Mouse (Mus musculus) G1E (cell line): Measurements from ENCODE around the gene Btnl2. TPM values are rescaled to one million over a fixed set of nuclear protein-coding genes. Genes with fewer than 3 reads are reported as not detected.
A peak's percentile ranks its signal among the peaks of the same experiment; 100 is the strongest.

ENCODE experiments used
- ATAC-seq: 2 replicates; pipeline ENCODE4 v1.8.0; 2016; ENCODE audit warnings: mild to moderate bottlenecking; ENCODE audit not compliant: insufficient number of reproducible peaks, poor library complexity, low FRiP score, severe bottlenecking; ENCODE audit errors: extremely low read depth
- DNase-seq: peaks from one replicate; pipeline ENCODE4 v3.0.0; 2012; ENCODE audit warnings: low spot score
- H3K27me3 ChIP-seq: 2 replicates; pipeline ENCODE4 v1.6.1; 2012; ENCODE audit warnings: mild to moderate bottlenecking, low read length, inconsistent platforms; ENCODE audit not compliant: insufficient read depth
- H3K36me3 ChIP-seq: replicated peaks from 2 replicates; pipeline ENCODE3; 2012; ENCODE audit warnings: mild to moderate bottlenecking, inconsistent platforms
- H3K4me1 ChIP-seq: 2 replicates; pipeline ENCODE4 v1.6.1; 2012; ENCODE audit warnings: low read depth, low read length, inconsistent platforms, mixed read lengths; ENCODE audit not compliant: insufficient read depth
- H3K4me3 ChIP-seq: 2 replicates; pipeline ENCODE4 v1.5.1; 2012; ENCODE audit warnings: low read depth, mild to moderate bottlenecking, inconsistent platforms, low read length, moderate library complexity, mixed read lengths
- H3K9me3 ChIP-seq: replicated peaks from 2 replicates; pipeline ENCODE4 v1.6.1; 2012; ENCODE audit warnings: inconsistent platforms
- CTCF ChIP-seq: IDR thresholded peaks from 2 replicates; pipeline ENCODE4 v1.5.1; 2012; ENCODE audit warnings: low read depth, low read length, inconsistent platforms, mixed read lengths
- GATA1 ChIP-seq: IDR thresholded peaks from 2 replicates; pipeline ENCODE4 v1.6.1; 2012; ENCODE audit warnings: borderline replicate concordance, low read length, inconsistent platforms, mixed read lengths
- GATA2 ChIP-seq: IDR thresholded peaks from 2 replicates; pipeline ENCODE4 v1.6.1; 2012; ENCODE audit warnings: low read depth, low read length, inconsistent platforms, borderline replicate concordance
- POLR2AphosphoS5 ChIP-seq: IDR thresholded peaks from 2 replicates; pipeline ENCODE4 v1.6.1; 2012; ENCODE audit warnings: low read depth, low read length, inconsistent platforms; ENCODE audit not compliant: insufficient replicate concordance
- TAL1 ChIP-seq: conservative IDR thresholded peaks from 2 replicates; pipeline ENCODE4 v1.6.1; 2012; ENCODE audit warnings: low read depth, low read length, inconsistent platforms, mixed read lengths
- polyA plus RNA-seq: library from polyadenylated mRNA; stranded (reverse); fragments of >175 nt; gene quantifications from 2 replicates; pipeline ENCODE4 v1.2.3, GENCODE M21; 2012
- total RNA-seq, 2 experiments: library from RNA; stranded (forward) in 1 of 2; stranded (reverse) in 1 of 2; fragments of 200-1000 nt in 1 of 2; fragments of >200 nt in 1 of 2; fragmentation: Nextera tagmentation in 1 of 2; gene quantifications; 2 replicates each; pipeline ENCODE4 v1.2.3; 2014 to 2017

Btnl2 gene
- total and polyA plus RNA-seq, 3 experiments, result 0.05 TPM; not detected in 2

DNA sequence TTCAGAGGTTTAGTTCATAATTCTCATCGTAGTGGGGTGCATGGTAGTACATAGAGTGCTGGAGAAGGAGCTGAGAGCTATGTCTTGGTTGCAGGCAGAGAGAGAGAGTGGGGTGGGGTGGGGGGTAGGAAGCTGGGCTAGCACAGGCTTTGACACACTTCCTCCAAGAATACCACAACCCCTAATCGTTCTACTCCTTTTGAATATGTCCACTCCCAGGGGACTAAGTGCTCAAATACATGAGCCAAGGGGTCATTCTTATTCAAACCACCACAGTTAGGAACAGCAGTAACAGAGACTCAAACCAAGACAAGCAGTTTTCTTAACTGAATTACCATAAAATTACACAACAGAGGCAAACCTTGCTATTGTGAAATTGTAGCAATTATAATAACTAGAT, 32.0 kb downstream of the Btnl2 start:
- Histone ChIP-seq H3K4me3 (no peak overlapping the region), H3K9me3 (no peaks in the 10 kb centered on the region), H3K27me3 (0 out of 2 replicates have a peak, but pooled peaks cover 5% of the 10 kb centered on the region), H3K4me1 (no peaks in the 10 kb centered on the region), H3K36me3 (no peaks in the 10 kb centered on the region)
- ATAC-seq, result no peak
- TF ChIP-seq TAL1 (no peak), CTCF (no peak), GATA2 (no peak), POLR2AphosphoS5 (no peak), GATA1 (no peak)
- DNase-seq, result no peak

DNA sequence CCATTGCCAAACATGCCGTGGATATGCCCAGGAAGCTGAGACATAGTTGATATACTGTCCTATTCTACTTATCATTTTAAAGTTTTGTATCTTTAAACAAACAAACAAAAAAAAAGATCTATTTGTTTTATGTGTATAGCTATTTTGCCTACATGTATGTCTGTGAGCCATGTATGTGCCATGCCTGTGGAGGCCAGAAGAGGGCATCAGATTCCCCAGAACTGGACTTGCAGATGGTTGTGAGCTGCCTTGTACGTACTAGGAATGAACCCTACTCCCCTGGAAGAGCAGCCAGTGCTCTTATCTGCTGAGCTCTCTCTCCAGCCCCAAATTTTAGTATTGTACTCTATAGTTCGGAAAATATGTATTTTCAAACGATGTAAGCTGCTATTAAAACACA, 33.9 kb downstream of the Btnl2 start:
- Histone ChIP-seq H3K9me3 (no peaks in the 10 kb centered on the region), H3K4me1 (no peaks in the 10 kb centered on the region), H3K4me3 (no peak overlapping the region), H3K27me3 (peaks cover 9% of the 10 kb centered on the region; the same call in 1 of the 2 replicates), H3K36me3 (no peaks in the 10 kb centered on the region)
- 0 out of 2 replicates have a peak, but pooled peaks have one; percentile 11 for TF ChIP-seq CTCF
- TF ChIP-seq GATA2, result no peak
- no peak for TF ChIP-seq POLR2AphosphoS5
- ATAC-seq, result no peak
- no peak for DNase-seq

DNA sequence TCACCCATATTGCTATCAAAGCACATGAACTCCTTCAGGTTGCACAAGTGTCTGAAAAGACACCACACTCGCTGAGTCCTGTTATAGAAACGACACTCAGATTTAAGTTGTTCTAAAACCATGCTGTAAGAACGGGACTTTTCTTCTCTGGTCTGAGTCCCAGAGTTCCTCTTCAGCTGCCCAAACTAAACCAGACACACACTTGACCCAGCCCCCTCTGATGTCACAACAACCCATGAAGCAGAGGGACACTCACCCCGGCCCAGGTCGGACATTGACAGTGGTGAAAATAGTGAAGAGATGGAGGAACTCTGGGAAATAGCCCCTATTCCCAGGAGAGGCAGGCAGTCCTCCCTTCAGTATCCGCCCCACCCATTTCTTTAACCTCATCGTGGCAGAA, 36.9 kb downstream of the Btnl2 start:
- Histone ChIP-seq H3K4me3 (no peak overlapping the region), H3K27me3 (peaks cover 9% of the 10 kb centered on the region; the same call in 1 of the 2 replicates), H3K36me3 (no peaks in the 10 kb centered on the region), H3K4me1 (no peaks in the 10 kb centered on the region), H3K9me3 (no peaks in the 10 kb centered on the region)
- ATAC-seq (no peak), DNase-seq (no peak)
- TF ChIP-seq GATA2, result no peak

DNA sequence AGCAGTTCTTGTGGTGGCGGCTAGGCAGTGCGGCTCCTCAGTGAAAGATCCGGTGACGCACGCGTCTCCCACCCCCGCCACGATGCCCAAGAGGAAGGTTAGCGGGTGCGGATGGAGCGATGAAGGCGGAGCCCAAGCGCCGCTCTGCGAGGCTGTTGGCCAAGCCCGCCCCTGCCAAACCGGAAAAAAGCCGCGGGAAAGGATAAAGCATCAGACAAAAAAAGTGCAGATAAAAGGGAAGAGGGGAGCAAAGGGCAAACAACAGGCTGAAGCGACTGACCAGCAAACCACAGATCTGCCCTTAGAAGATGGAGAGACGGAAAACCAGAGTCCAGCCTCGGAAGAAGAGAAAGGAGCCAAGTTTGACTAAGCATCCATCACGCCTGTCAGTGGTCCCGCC, 37.7 kb downstream of the Btnl2 start:
- Histone ChIP-seq H3K4me1 (no peaks in the 10 kb centered on the region), H3K27me3 (peaks cover 9% of the 10 kb centered on the region; the same call in 1 of the 2 replicates), H3K9me3 (no peaks in the 10 kb centered on the region), H3K4me3 (no peak overlapping the region), H3K36me3 (no peaks in the 10 kb centered on the region)
- no peak for ATAC-seq
- TF ChIP-seq POLR2AphosphoS5 (no peak), TAL1 (no peak), GATA1 (no peak), GATA2 (no peak)
- no peak for DNase-seq

DNA sequence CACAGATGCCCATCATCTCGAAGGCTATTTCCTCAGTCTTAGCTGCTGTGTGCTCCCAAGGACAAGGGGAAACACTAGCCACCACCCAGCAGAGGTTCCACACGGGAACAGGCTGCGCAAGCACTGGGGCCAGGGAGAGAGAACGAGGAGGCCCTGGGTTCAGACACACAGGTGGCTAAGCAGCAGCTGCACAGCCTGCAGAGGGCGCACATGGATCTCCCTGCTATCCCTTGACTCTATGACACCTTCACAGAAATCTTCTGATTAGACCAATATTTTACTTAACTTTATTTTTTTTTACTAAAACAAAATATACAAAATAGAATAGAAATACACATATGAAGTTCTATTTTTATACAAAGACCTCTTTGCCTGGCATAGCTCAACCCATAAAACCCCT, 42.7 kb downstream of the Btnl2 start:
- no peak overlapping the region for H3K4me3 ChIP-seq
- DNase-seq (no peak), ATAC-seq (no peak)
- H3K36me3 ChIP-seq, result no peaks in the 10 kb centered on the region
- no peaks in the 10 kb centered on the region for H3K9me3 ChIP-seq
- no peak for TF ChIP-seq POLR2AphosphoS5
- TF ChIP-seq TAL1, result no peak
- no peak for TF ChIP-seq GATA2
- TF ChIP-seq CTCF, result no peak
- TF ChIP-seq GATA1, result no peak
- H3K27me3 ChIP-seq, result peaks cover 15% of the 10 kb centered on the region
- no peaks in the 10 kb centered on the region for H3K4me1 ChIP-seq

DNA sequence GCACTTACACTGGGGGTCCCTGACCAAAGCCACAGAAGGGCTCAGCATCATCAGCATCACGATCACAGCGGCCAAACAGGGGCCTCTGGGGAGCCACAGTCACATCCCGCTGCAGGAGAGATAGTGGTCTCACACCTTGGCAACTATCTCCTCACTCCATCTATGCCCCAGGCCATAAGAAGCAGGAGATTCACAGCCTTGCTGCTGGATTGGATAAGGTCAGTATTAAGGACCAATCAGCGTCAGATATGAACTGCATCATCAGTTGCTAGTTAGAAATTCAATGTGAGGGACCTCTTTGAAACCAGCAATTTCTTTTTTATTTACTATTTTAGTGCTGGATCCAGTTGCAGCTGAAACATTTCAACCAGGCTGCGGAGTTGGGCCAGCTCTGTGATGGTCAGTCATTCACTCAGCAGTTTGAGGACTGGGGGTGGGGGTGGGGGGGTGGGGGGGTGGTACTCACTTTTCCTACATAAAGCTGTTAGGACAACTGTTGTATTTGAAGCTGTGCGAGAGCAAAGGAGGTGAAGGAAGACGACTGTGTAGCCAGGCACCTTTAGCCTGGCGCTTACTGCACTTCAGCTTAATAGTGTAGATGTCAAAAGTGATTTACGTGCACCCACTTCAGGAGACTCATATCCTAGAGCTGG, 43.6 kb downstream of the Btnl2 start:
- ATAC-seq (no peak; the same call in 1 of the 2 replicates), DNase-seq (peak; percentile 9)
- Histone ChIP-seq H3K4me1 (no peaks in the 10 kb centered on the region), H3K36me3 (no peaks in the 10 kb centered on the region), H3K27me3 (peaks cover 17% of the 10 kb centered on the region), H3K9me3 (no peaks in the 10 kb centered on the region), H3K4me3 (no peak overlapping the region)
- TF ChIP-seq TAL1 (no peak), GATA2 (no peak), GATA1 (no peak), POLR2AphosphoS5 (no peak), CTCF (no peak)
